Mouse (Mus musculus): ENCODE results near the gene Mmp13. TPM values are rescaled to one million over a fixed set of nuclear protein-coding genes. Genes with fewer than 3 reads are reported as not detected.
"Not testable (repeated sequence)": the region's sequence is repeated elsewhere in the genome, so short reads cannot be mapped to it uniquely, and the experiment has no call there.

Gene Mmp13
- 0.32 TPM in 1 of 2 replicates, not detected in the other for polyA plus RNA-seq (2015; fragmentation: Nextera tagmentation; extraction: Ambion mirVana)

GRCm38 (mm10) chr9:7272214-7272613 lies at the start of gene Mmp13:
Gene Mmp13 (plus strand): TSS chr9:7272514.
- Histone ChIP-seq H3K4me3 (replicated peaks; ENCODE audit: low read length) (no peak within 1 kb of the TSS), H3K9me3 (ENCODE audit: control insufficient read depth, low read length) (no peaks in the 10 kb centered on the region), H3K4me1 (replicated peaks; ENCODE audit: control insufficient read depth, insufficient read depth, low read length) (no peaks in the 10 kb centered on the region), H3K27me3 (replicated peaks; ENCODE audit: control insufficient read depth, insufficient read depth, low read length) (no peaks in the 10 kb centered on the region), H3K4me2 (ENCODE audit: low read length) (no peak within 1 kb of the TSS), H3K9ac (replicated peaks; ENCODE audit: low read depth, low read length) (no peak within 1 kb of the TSS), H3K36me3 (ENCODE audit: control insufficient read depth, insufficient read depth) (no peaks in the 10 kb centered on the region), H3K27ac (ENCODE audit: low read length) (no peak within 1 kb of the TSS)
- 86% methylated on average over 1 of the region's 1 CpGs for WGBS
- ATAC-seq = no peak

GRCm38 (mm10) chr9:7238619-7239018 lies 33.7 kb upstream of the Mmp13 start:
- no peak overlapping the region for H3K4me3 ChIP-seq (replicated peaks; ENCODE audit: low read length)
- no peak overlapping the region for H3K27ac ChIP-seq (ENCODE audit: low read length)
- 94% methylated on average over 1 of the region's 1 CpGs for WGBS
- H3K4me2 ChIP-seq (ENCODE audit: low read length) = no peak overlapping the region
- no peaks in the 10 kb centered on the region for H3K36me3 ChIP-seq (ENCODE audit: control insufficient read depth, insufficient read depth)
- no peak for ATAC-seq
- H3K27me3 ChIP-seq (replicated peaks; ENCODE audit: control insufficient read depth, insufficient read depth, low read length) = no peaks in the 10 kb centered on the region
- H3K9me3 ChIP-seq (ENCODE audit: control insufficient read depth, low read length) = no peaks in the 10 kb centered on the region
- no peaks in the 10 kb centered on the region for H3K4me1 ChIP-seq (replicated peaks; ENCODE audit: control insufficient read depth, insufficient read depth, low read length)
- no peak overlapping the region for H3K9ac ChIP-seq (replicated peaks; ENCODE audit: low read depth, low read length)

GRCm38 (mm10) chr9:7239967-7240366 lies 32.3 kb upstream of the Mmp13 start:
- Histone ChIP-seq H3K4me1 (replicated peaks; ENCODE audit: control insufficient read depth, insufficient read depth, low read length) (no peaks in the 10 kb centered on the region), H3K36me3 (ENCODE audit: control insufficient read depth, insufficient read depth) (no peaks in the 10 kb centered on the region), H3K27me3 (replicated peaks; ENCODE audit: control insufficient read depth, insufficient read depth, low read length) (no peaks in the 10 kb centered on the region), H3K4me2 (ENCODE audit: low read length) (no peak overlapping the region), H3K9me3 (ENCODE audit: control insufficient read depth, low read length) (no peaks in the 10 kb centered on the region), H3K27ac (ENCODE audit: low read length) (no peak overlapping the region), H3K4me3 (replicated peaks; ENCODE audit: low read length) (no peak overlapping the region), H3K9ac (replicated peaks; ENCODE audit: low read depth, low read length) (no peak overlapping the region)
- no peak for ATAC-seq
- WGBS = 88% methylated on average over 2 of the region's 2 CpGs

- Histone ChIP-seq H3K9ac (replicated peaks; ENCODE audit: low read depth, low read length) (no peak overlapping the region), H3K4me2 (ENCODE audit: low read length) (no peak overlapping the region), H3K9me3 (ENCODE audit: control insufficient read depth, low read length) (no peaks in the 10 kb centered on the region), H3K4me1 (replicated peaks; ENCODE audit: control insufficient read depth, insufficient read depth, low read length) (no peaks in the 10 kb centered on the region), H3K4me3 (replicated peaks; ENCODE audit: low read length) (no peak overlapping the region), H3K27ac (ENCODE audit: low read length) (no peak overlapping the region), H3K27me3 (replicated peaks; ENCODE audit: control insufficient read depth, insufficient read depth, low read length) (no peaks in the 10 kb centered on the region), H3K36me3 (ENCODE audit: control insufficient read depth, insufficient read depth) (no peaks in the 10 kb centered on the region)
- no peak for ATAC-seq
- 58% methylated on average over 1 of the region's 1 CpGs for WGBS
Observed at GRCm38 (mm10) chr9:7252797-7253654, 19.3 kb upstream of the Mmp13 start.

GRCm38 (mm10) chr9:7261667-7262066 lies 10.6 kb upstream of the Mmp13 start:
- H3K9me3 ChIP-seq (ENCODE audit: control insufficient read depth, low read length) = no peaks in the 10 kb centered on the region
- H3K36me3 ChIP-seq (ENCODE audit: control insufficient read depth, insufficient read depth) = no peaks in the 10 kb centered on the region
- no peaks in the 10 kb centered on the region for H3K27me3 ChIP-seq (replicated peaks; ENCODE audit: control insufficient read depth, insufficient read depth, low read length)
- no peak for ATAC-seq
- no peak overlapping the region for H3K4me3 ChIP-seq (replicated peaks; ENCODE audit: low read length)
- H3K9ac ChIP-seq (replicated peaks; ENCODE audit: low read depth, low read length) = no peak overlapping the region
- H3K4me2 ChIP-seq (ENCODE audit: low read length) = no peak overlapping the region
- WGBS = 88% methylated on average over 1 of the region's 1 CpGs
- no peaks in the 10 kb centered on the region for H3K4me1 ChIP-seq (replicated peaks; ENCODE audit: control insufficient read depth, insufficient read depth, low read length)
- H3K27ac ChIP-seq (ENCODE audit: low read length) = no peak overlapping the region

GRCm38 (mm10) chr9:7270071-7270470 lies 2.2 kb upstream of the Mmp13 start:
- peak; percentile 72 for ATAC-seq

GRCm38 (mm10) chr9:7282565-7283302 lies 10.4 kb downstream of the Mmp13 start:
- Histone ChIP-seq H3K9ac (replicated peaks; ENCODE audit: low read depth, low read length) (no peak overlapping the region), H3K27me3 (replicated peaks; ENCODE audit: control insufficient read depth, insufficient read depth, low read length) (no peaks in the 10 kb centered on the region), H3K4me2 (ENCODE audit: low read length) (no peak overlapping the region), H3K4me1 (replicated peaks; ENCODE audit: control insufficient read depth, insufficient read depth, low read length) (no peaks in the 10 kb centered on the region), H3K27ac (ENCODE audit: low read length) (no peak overlapping the region), H3K4me3 (replicated peaks; ENCODE audit: low read length) (no peak overlapping the region), H3K9me3 (ENCODE audit: control insufficient read depth, low read length) (no peaks in the 10 kb centered on the region), H3K36me3 (ENCODE audit: control insufficient read depth, insufficient read depth) (no peaks in the 10 kb centered on the region)
- no peak for ATAC-seq
- 59% methylated on average over 7 of the region's 7 CpGs for WGBS

More at GRCm38 (mm10) chr9:7270071-7270470, 2.2 kb upstream of the Mmp13 start:
- Histone ChIP-seq H3K4me1 (replicated peaks; ENCODE audit: control insufficient read depth, insufficient read depth, low read length) (no peaks in the 10 kb centered on the region), H3K27me3 (replicated peaks; ENCODE audit: control insufficient read depth, insufficient read depth, low read length) (no peaks in the 10 kb centered on the region), H3K9me3 (ENCODE audit: control insufficient read depth, low read length) (no peaks in the 10 kb centered on the region), H3K9ac (replicated peaks; ENCODE audit: low read depth, low read length) (no peak overlapping the region), H3K4me3 (replicated peaks; ENCODE audit: low read length) (no peak overlapping the region), H3K27ac (ENCODE audit: low read length) (no peak overlapping the region), H3K36me3 (ENCODE audit: control insufficient read depth, insufficient read depth) (no peaks in the 10 kb centered on the region), H3K4me2 (ENCODE audit: low read length) (no peak overlapping the region)
- 58% methylated on average over 3 of the region's 3 CpGs for WGBS

GRCm38 (mm10) chr9:7283303-7283684 lies 11.0 kb downstream of the Mmp13 start:
- not testable (repeated sequence) for H3K4me1 ChIP-seq (replicated peaks; ENCODE audit: control insufficient read depth, insufficient read depth, low read length); H3K36me3 ChIP-seq (ENCODE audit: control insufficient read depth, insufficient read depth); H3K4me2 ChIP-seq (ENCODE audit: low read length); H3K4me3 ChIP-seq (replicated peaks; ENCODE audit: low read length); H3K27ac ChIP-seq (ENCODE audit: low read length); ATAC-seq; H3K27me3 ChIP-seq (replicated peaks; ENCODE audit: control insufficient read depth, insufficient read depth, low read length); H3K9ac ChIP-seq (replicated peaks; ENCODE audit: low read depth, low read length); H3K9me3 ChIP-seq (ENCODE audit: control insufficient read depth, low read length)
- WGBS = 34% methylated on average over 2 of the region's 2 CpGs

GRCm38 (mm10) chr9:7289501-7289900 lies 17.2 kb downstream of the Mmp13 start:
- Histone ChIP-seq H3K9me3 (ENCODE audit: control insufficient read depth, low read length) (no peaks in the 10 kb centered on the region), H3K27me3 (replicated peaks; ENCODE audit: control insufficient read depth, insufficient read depth, low read length) (no peaks in the 10 kb centered on the region), H3K27ac (ENCODE audit: low read length) (no peak overlapping the region), H3K4me1 (replicated peaks; ENCODE audit: control insufficient read depth, insufficient read depth, low read length) (no peaks in the 10 kb centered on the region), H3K4me2 (ENCODE audit: low read length) (no peak overlapping the region), H3K4me3 (replicated peaks; ENCODE audit: low read length) (no peak overlapping the region), H3K9ac (replicated peaks; ENCODE audit: low read depth, low read length) (no peak overlapping the region), H3K36me3 (ENCODE audit: control insufficient read depth, insufficient read depth) (no peaks in the 10 kb centered on the region)
- 75% methylated on average over 2 of the region's 2 CpGs for WGBS
- ATAC-seq = no peak

Data from forebrain, embryonic 16.5 days (tissue).